Mouse (Mus musculus): ENCODE measurements around the gene Hoxd12. TPM values are rescaled to one million over a fixed set of nuclear protein-coding genes. Genes with fewer than 3 reads are reported as not detected.

Gene Hoxd12
- total and polyA plus RNA-seq, 3 experiments, result not detected

- H3K4me1 ChIP-seq (ENCODE audit: insufficient read depth, low read depth, low read length), result no peaks in the 10 kb centered on the region
- no peaks in the 10 kb centered on the region for H3K36me3 ChIP-seq (replicated peaks)
- no peak overlapping the region for H3K4me3 ChIP-seq (ENCODE audit: low read depth, low read length)
- TF ChIP-seq TAL1 (conservative IDR thresholded peaks at IDR 0.05; ENCODE audit: low read depth, low read length) (no peak), GATA1 (IDR thresholded peaks at IDR 0.05; ENCODE audit: borderline replicate concordance, low read length) (no peak), POLR2AphosphoS5 (IDR thresholded peaks at IDR 0.05; ENCODE audit: insufficient replicate concordance, low read depth, low read length) (no peak), GATA2 (IDR thresholded peaks at IDR 0.05; ENCODE audit: borderline replicate concordance, low read depth, low read length) (no peak), CTCF (IDR thresholded peaks at IDR 0.05; ENCODE audit: low read depth, low read length) (no peak)
- DNase-seq (ENCODE audit: low spot score), result no peak
- H3K27me3 ChIP-seq (ENCODE audit: insufficient read depth, low read length), result peaks cover 54% of the 10 kb centered on the region
- ATAC-seq (ENCODE audit: extremely low read depth, insufficient number of reproducible peaks, low FRiP score, poor library complexity, severe bottlenecking), result no peak
- H3K9me3 ChIP-seq (replicated peaks), result peaks cover 4% of the 10 kb centered on the region
Observed at GRCm38 (mm10) chr2:74687698-74688555, 13.1 kb downstream of the Hoxd12 start.

- DNase-seq (ENCODE audit: low spot score), result no peak
- H3K9me3 ChIP-seq (replicated peaks), result no peaks in the 10 kb centered on the region
- H3K27me3 ChIP-seq (ENCODE audit: insufficient read depth, low read length), result peaks cover 57% of the 10 kb centered on the region
- no peak overlapping the region for H3K4me3 ChIP-seq (ENCODE audit: low read depth, low read length)
- no peak for ATAC-seq (ENCODE audit: extremely low read depth, insufficient number of reproducible peaks, low FRiP score, poor library complexity, severe bottlenecking)
- H3K36me3 ChIP-seq (replicated peaks), result no peaks in the 10 kb centered on the region
- TF ChIP-seq TAL1 (conservative IDR thresholded peaks at IDR 0.05; ENCODE audit: low read depth, low read length), result no peak
- TF ChIP-seq CTCF (IDR thresholded peaks at IDR 0.05; ENCODE audit: low read depth, low read length), result no peak
- no peak for TF ChIP-seq GATA1 (IDR thresholded peaks at IDR 0.05; ENCODE audit: borderline replicate concordance, low read length)
- no peak for TF ChIP-seq POLR2AphosphoS5 (IDR thresholded peaks at IDR 0.05; ENCODE audit: insufficient replicate concordance, low read depth, low read length)
- TF ChIP-seq GATA2 (IDR thresholded peaks at IDR 0.05; ENCODE audit: borderline replicate concordance, low read depth, low read length), result no peak
- H3K4me1 ChIP-seq (ENCODE audit: insufficient read depth, low read depth, low read length), result no peaks in the 10 kb centered on the region
Observed at GRCm38 (mm10) chr2:74688795-74689573, 14.2 kb downstream of the Hoxd12 start.

GRCm38 (mm10) chr2:74689574-74690337 lies 14.9 kb downstream of the Hoxd12 start:
- no peak for DNase-seq (ENCODE audit: low spot score)
- peaks cover 54% of the 10 kb centered on the region for H3K27me3 ChIP-seq (ENCODE audit: insufficient read depth, low read length)
- no peaks in the 10 kb centered on the region for H3K9me3 ChIP-seq (replicated peaks)
- H3K36me3 ChIP-seq (replicated peaks), result no peaks in the 10 kb centered on the region
- H3K4me1 ChIP-seq (ENCODE audit: insufficient read depth, low read depth, low read length), result no peaks in the 10 kb centered on the region
- no peak overlapping the region for H3K4me3 ChIP-seq (ENCODE audit: low read depth, low read length)
- ATAC-seq (ENCODE audit: extremely low read depth, insufficient number of reproducible peaks, low FRiP score, poor library complexity, severe bottlenecking), result no peak
- TF ChIP-seq TAL1 (conservative IDR thresholded peaks at IDR 0.05; ENCODE audit: low read depth, low read length) (no peak), GATA2 (IDR thresholded peaks at IDR 0.05; ENCODE audit: borderline replicate concordance, low read depth, low read length) (no peak), POLR2AphosphoS5 (IDR thresholded peaks at IDR 0.05; ENCODE audit: insufficient replicate concordance, low read depth, low read length) (no peak), GATA1 (IDR thresholded peaks at IDR 0.05; ENCODE audit: borderline replicate concordance, low read length) (no peak), CTCF (IDR thresholded peaks at IDR 0.05; ENCODE audit: low read depth, low read length) (no peak)

- Histone ChIP-seq H3K27me3 (ENCODE audit: insufficient read depth, low read length) (peaks cover 54% of the 10 kb centered on the region), H3K4me1 (ENCODE audit: insufficient read depth, low read depth, low read length) (no peaks in the 10 kb centered on the region), H3K4me3 (ENCODE audit: low read depth, low read length) (no peak overlapping the region), H3K36me3 (replicated peaks) (no peaks in the 10 kb centered on the region), H3K9me3 (replicated peaks) (no peaks in the 10 kb centered on the region)
- ATAC-seq (ENCODE audit: extremely low read depth, insufficient number of reproducible peaks, low FRiP score, poor library complexity, severe bottlenecking), result no peak
- TF ChIP-seq GATA1 (IDR thresholded peaks at IDR 0.05; ENCODE audit: borderline replicate concordance, low read length) (no peak), TAL1 (conservative IDR thresholded peaks at IDR 0.05; ENCODE audit: low read depth, low read length) (no peak), POLR2AphosphoS5 (IDR thresholded peaks at IDR 0.05; ENCODE audit: insufficient replicate concordance, low read depth, low read length) (no peak), CTCF (IDR thresholded peaks at IDR 0.05; ENCODE audit: low read depth, low read length) (no peak), GATA2 (IDR thresholded peaks at IDR 0.05; ENCODE audit: borderline replicate concordance, low read depth, low read length) (no peak)
- no peak for DNase-seq (ENCODE audit: low spot score)
Observed at GRCm38 (mm10) chr2:74690338-74690716, 15.5 kb downstream of the Hoxd12 start.

- Histone ChIP-seq H3K4me3 (ENCODE audit: low read depth, low read length) (no peak within 1 kb of the TSS), H3K9me3 (replicated peaks) (no peaks in the 10 kb centered on the region), H3K36me3 (replicated peaks) (no peaks in the 10 kb centered on the region), H3K27me3 (ENCODE audit: insufficient read depth, low read length) (peaks cover 54% of the 10 kb centered on the region), H3K4me1 (ENCODE audit: insufficient read depth, low read depth, low read length) (no peaks in the 10 kb centered on the region)
- DNase-seq (ENCODE audit: low spot score), result no peak
- TF ChIP-seq GATA1 (IDR thresholded peaks at IDR 0.05; ENCODE audit: borderline replicate concordance, low read length) (no peak), TAL1 (conservative IDR thresholded peaks at IDR 0.05; ENCODE audit: low read depth, low read length) (no peak), POLR2AphosphoS5 (IDR thresholded peaks at IDR 0.05; ENCODE audit: insufficient replicate concordance, low read depth, low read length) (no peak), GATA2 (IDR thresholded peaks at IDR 0.05; ENCODE audit: borderline replicate concordance, low read depth, low read length) (no peak), CTCF (IDR thresholded peaks at IDR 0.05; ENCODE audit: low read depth, low read length) (no peak)
- ATAC-seq (ENCODE audit: extremely low read depth, insufficient number of reproducible peaks, low FRiP score, poor library complexity, severe bottlenecking), result no peak
Observed at GRCm38 (mm10) chr2:74691022-74691951, 16.5 kb downstream of the Hoxd12 start, which contains the start of gene Hoxd10. Gene Hoxd10, plus strand, starts transcription at chr2:74691924.
